Mouse (Mus musculus) G1E-ER4 (cell line): ENCODE measurements around the gene Prkg1. TPM values are rescaled to one million over a fixed set of nuclear protein-coding genes. Genes with fewer than 3 reads are reported as not detected.
A peak's percentile ranks its signal among the peaks of the same experiment; 100 is the strongest.

Source experiments
- GATA1 ChIP-seq: IDR thresholded peaks from one replicate; pipeline ENCODE4 v1.8.0; 2012; ENCODE audit warnings: low read length, inconsistent platforms
- polyA plus RNA-seq: library from polyadenylated mRNA; stranded (reverse); fragments of >175 nt; gene quantifications from 2 replicates; pipeline ENCODE4 v1.2.3, GENCODE M21; 2012

Gene Prkg1
- polyA plus RNA-seq, 1 experiment, result 0.23 TPM

GRCm38 (mm10) chr19:31040948-31041847 lies 723.6 kb downstream of the Prkg1 start:
- no peak for TF ChIP-seq GATA1

GRCm38 (mm10) chr19:31038951-31039350 lies 725.9 kb downstream of the Prkg1 start:
- TF ChIP-seq GATA1, result no peak

GRCm38 (mm10) chr19:31031596-31031995 lies 733.2 kb downstream of the Prkg1 start:
- TF ChIP-seq GATA1, result no peak

GRCm38 (mm10) chr19:31026797-31027196 lies 738.0 kb downstream of the Prkg1 start:
- TF ChIP-seq GATA1, result no peak

GRCm38 (mm10) chr19:31011528-31012133 lies 753.2 kb downstream of the Prkg1 start:
- no peak for TF ChIP-seq GATA1

- TF ChIP-seq GATA1, result no peak
These were observed 766.3 kb downstream of the Prkg1 start for GRCm38 (mm10) chr19:30998572-30998971.

- no peak for TF ChIP-seq GATA1
These were observed 774.4 kb downstream of the Prkg1 start for GRCm38 (mm10) chr19:30990390-30990789.

- TF ChIP-seq GATA1, result no peak
These were observed 782.4 kb downstream of the Prkg1 start for GRCm38 (mm10) chr19:30982436-30982835.

GRCm38 (mm10) chr19:30978096-30978495 lies 786.7 kb downstream of the Prkg1 start:
- no peak for TF ChIP-seq GATA1

GRCm38 (mm10) chr19:30950610-30951009 lies 814.2 kb downstream of the Prkg1 start:
- TF ChIP-seq GATA1, result no peak

GRCm38 (mm10) chr19:30948202-30948601 lies 816.6 kb downstream of the Prkg1 start:
- no peak for TF ChIP-seq GATA1

- TF ChIP-seq GATA1, result peak; percentile 92
These were observed 822.4 kb downstream of the Prkg1 start for GRCm38 (mm10) chr19:30942369-30942992.

GRCm38 (mm10) chr19:30938058-30938457 lies 826.8 kb downstream of the Prkg1 start:
- TF ChIP-seq GATA1, result no peak

- TF ChIP-seq GATA1, result no peak
These were observed 833.2 kb downstream of the Prkg1 start for GRCm38 (mm10) chr19:30931469-30932192.

- TF ChIP-seq GATA1, result no peak
These were observed 840.8 kb downstream of the Prkg1 start for GRCm38 (mm10) chr19:30924032-30924431.

- no peak for TF ChIP-seq GATA1
These were observed 862.5 kb downstream of the Prkg1 start for GRCm38 (mm10) chr19:30902290-30902689.

- peak; percentile 34 for TF ChIP-seq GATA1
These were observed 863.8 kb downstream of the Prkg1 start for GRCm38 (mm10) chr19:30901025-30901424.
